Mouse (Mus musculus) gastrocnemius, postnatal 10 days (tissue): ENCODE data around the gene Gng4. TPM values are rescaled to one million over a fixed set of nuclear protein-coding genes. Genes with fewer than 3 reads are reported as not detected.
A peak's percentile ranks its signal among the peaks of the same experiment; 100 is the strongest.
"Not testable (repeated sequence)": the region's sequence is repeated elsewhere in the genome, so short reads cannot be mapped to it uniquely, and the experiment has no call there.

Source experiments
- DNase-seq: peaks from one replicate; pipeline ENCODE4 v3.0.0; 2021; ENCODE audit warnings: mixed read lengths
- long read RNA-seq, 2 experiments: library from polyadenylated mRNA; stranded (forward); transcript quantifications; one replicate each; pipeline ENCODE4 v2.0.0; 2021
- total RNA-seq, 2 experiments: library from RNA; stranded (reverse); gene quantifications; 2 replicates each; pipeline ENCODE4 v1.2.3; 2021

Gene Gng4
- total RNA-seq: 1 to 10 TPM in 1 of 2 experiments, under 1 TPM in 1; 0.75 to 2.1 TPM
- long read RNA-seq, experiment 1: 0 reads
- long read RNA-seq, experiment 2, partial matches to known transcripts: 0 of 1 reads
- long read RNA-seq, experiment 2, other reads (novel, unspliced or antisense): 0 of 1 reads

- peak; percentile 28 for DNase-seq
These were observed at the start of gene Gng4 for GRCm38 (mm10) chr13:13783894-13784419. Gene Gng4, plus strand, starts transcription at chr13:13784059.

GRCm38 (mm10) chr13:13739232-13739631 is 44.6 kb upstream of the Gng4 start:
- no peak for DNase-seq

- no peak for DNase-seq
These were observed 37.9 kb upstream of the Gng4 start for GRCm38 (mm10) chr13:13745911-13746310.

- DNase-seq: peak; percentile 17
These were observed 7.9 kb upstream of the Gng4 start for GRCm38 (mm10) chr13:13775778-13776494.

- DNase-seq: no peak
These were observed 6.8 kb upstream of the Gng4 start for GRCm38 (mm10) chr13:13777052-13777451.

GRCm38 (mm10) chr13:13777696-13778095 is 6.2 kb upstream of the Gng4 start:
- DNase-seq: no peak

GRCm38 (mm10) chr13:13778837-13779458 is 4.9 kb upstream of the Gng4 start:
- DNase-seq: no peak

- no peak for DNase-seq
These were observed 3.6 kb upstream of the Gng4 start for GRCm38 (mm10) chr13:13780271-13780670.

GRCm38 (mm10) chr13:13781026-13781425 is 2.8 kb upstream of the Gng4 start:
- DNase-seq: no peak

GRCm38 (mm10) chr13:13783296-13783695 is 563 bp upstream of the Gng4 start:
- no peak for DNase-seq

GRCm38 (mm10) chr13:13784420-13784936 is 619 bp downstream of the Gng4 start:
- no peak for DNase-seq

GRCm38 (mm10) chr13:13784981-13785783 is 1.3 kb downstream of the Gng4 start:
- DNase-seq: no peak

- no peak for DNase-seq
These were observed 3.1 kb downstream of the Gng4 start for GRCm38 (mm10) chr13:13786971-13787370.

GRCm38 (mm10) chr13:13788070-13788469 is 4.2 kb downstream of the Gng4 start:
- no peak for DNase-seq

- no peak for DNase-seq
These were observed 8.1 kb downstream of the Gng4 start for GRCm38 (mm10) chr13:13791981-13792380.

GRCm38 (mm10) chr13:13795166-13795832 is 11.4 kb downstream of the Gng4 start:
- DNase-seq: no peak

GRCm38 (mm10) chr13:13796082-13796481 is 12.2 kb downstream of the Gng4 start:
- no peak for DNase-seq

GRCm38 (mm10) chr13:13797816-13798215 is 14.0 kb downstream of the Gng4 start:
- DNase-seq: not testable (repeated sequence)

GRCm38 (mm10) chr13:13798775-13799174 is 14.9 kb downstream of the Gng4 start:
- DNase-seq: no peak

GRCm38 (mm10) chr13:13808337-13809132 is 24.7 kb downstream of the Gng4 start:
- no peak for DNase-seq

- no peak for DNase-seq
These were observed 27.0 kb downstream of the Gng4 start for GRCm38 (mm10) chr13:13810885-13811284.
